Mouse (Mus musculus) R1 (cell line): ENCODE data around the gene Tedc1.
"Not testable (repeated sequence)": the region's sequence is repeated elsewhere in the genome, so short reads cannot be mapped to it uniquely, and the experiment has no call there.

Experiments
- DNase-seq: peaks from one replicate; pipeline ENCODE4 v3.0.0-alpha.2; 2018; ENCODE audit warnings: low read depth, low spot score

Tedc1 gene

GRCm38 (mm10) chr12:113152991-113153525 is 3.2 kb upstream of the Tedc1 start:
- DNase-seq, result no peak

- no peak for DNase-seq
Measured at GRCm38 (mm10) chr12:113153971-113154370, 2.2 kb upstream of the Tedc1 start.

GRCm38 (mm10) chr12:113154747-113155075 is 1.5 kb upstream of the Tedc1 start:
- DNase-seq, result no peak

GRCm38 (mm10) chr12:113155076-113155771 is 997 bp upstream of the Tedc1 start:
- DNase-seq, result peak; percentile 67

GRCm38 (mm10) chr12:113156540-113156929 is 314 bp downstream of the Tedc1 start:
- DNase-seq, result peak; percentile 96

GRCm38 (mm10) chr12:113157002-113157401 is 781 bp downstream of the Tedc1 start:
- no peak for DNase-seq

- no peak for DNase-seq
Measured at GRCm38 (mm10) chr12:113157521-113157920, 1.3 kb downstream of the Tedc1 start.

- no peak for DNase-seq
Measured at GRCm38 (mm10) chr12:113157971-113158370, 1.8 kb downstream of the Tedc1 start.

- no peak for DNase-seq
Measured at GRCm38 (mm10) chr12:113163561-113164006, 7.4 kb downstream of the Tedc1 start.

GRCm38 (mm10) chr12:113168031-113168536 is 11.9 kb downstream of the Tedc1 start:
- DNase-seq, result no peak

GRCm38 (mm10) chr12:113176960-113177725 is 20.9 kb downstream of the Tedc1 start:
- DNase-seq, result peak; percentile 84

- no peak for DNase-seq
Measured at GRCm38 (mm10) chr12:113181020-113181419, 24.8 kb downstream of the Tedc1 start.

- DNase-seq, result no peak
Measured at GRCm38 (mm10) chr12:113184945-113185344, 28.7 kb downstream of the Tedc1 start.

- peak; percentile 47 for DNase-seq
Measured at GRCm38 (mm10) chr12:113185442-113186291, 29.4 kb downstream of the Tedc1 start, which contains the start of gene Tmem121. Gene Tmem121, plus strand, starts transcription at chr12:113185930.

- no peak for DNase-seq
Measured at GRCm38 (mm10) chr12:113186326-113187010, 30.2 kb downstream of the Tedc1 start.

- no peak for DNase-seq
Measured at GRCm38 (mm10) chr12:113187011-113187375, 30.8 kb downstream of the Tedc1 start.

GRCm38 (mm10) chr12:113187584-113188295 is 31.5 kb downstream of the Tedc1 start:
- peak; percentile 86 for DNase-seq

- DNase-seq, result no peak
Measured at GRCm38 (mm10) chr12:113188349-113189055, 32.3 kb downstream of the Tedc1 start.

GRCm38 (mm10) chr12:113193423-113193822 is 37.2 kb downstream of the Tedc1 start:
- DNase-seq, result no peak

- not testable (repeated sequence) for DNase-seq
Measured at GRCm38 (mm10) chr12:113199132-113199531, 42.9 kb downstream of the Tedc1 start.
